Comparison of ENCODE assay signal across 10 mouse cellular contexts in genomic region chr2:152727795-152728510, GRCm38 (mm10). TPM values are rescaled to one million over a fixed set of nuclear protein-coding genes. Genes with fewer than 3 reads are reported as not detected.
DNase-seq lines count a peak whose midpoint lies in the region; ATAC-seq and TF ChIP-seq lines count a peak whose summit lies in the region.
"Had no signal": no experiment of that assay in that cellular context is flagged by ENCODE, and none has a peak within 500 bp of the region (broad histone marks: within the 10 kb centered on the region; RNA-seq: fewer than 3 reads in every experiment).

No protein-coding gene starts in this region.

- peaks cover 7% of the 10 kb centered on the region for H3K27me3 ChIP-seq in heart, embryonic 13.5 days (replicated peaks)
- H3K27me3 ChIP-seq: Patski had no signal

- no peak for ATAC-seq in heart, embryonic 13.5 days (ENCODE audit: extremely low read depth, insufficient number of reproducible peaks, low FRiP score, low TSS enrichment)
- ATAC-seq: Patski had no signal

- H3K9ac ChIP-seq in heart, embryonic 13.5 days, result 0 out of 2 replicates have a peak overlapping the region, but pooled peaks have one; percentile 25

- no peaks in the 10 kb centered on the region for H3K9me3 ChIP-seq in heart, embryonic 13.5 days

- DNase-seq in left cerebral cortex, adult 2 months (ENCODE audit: extremely low spot score in 1 of 2, low spot score in 2 of 2), result no peak
- no peak for DNase-seq in left cerebral cortex, adult 18-20 months (ENCODE audit: low spot score in 2 of 2)
- peak; percentile 68 for DNase-seq in kidney, postnatal 10 days
- DNase-seq in lung, postnatal 36 days, result peak; percentile 85
- DNase-seq in cerebellum, adult 11-12 months, result no peak
- DNase-seq in spleen, adult 18-20 months, result no peak
- DNase-seq in B cell, adult 2 months, result no peak

- TF ChIP-seq CTCF in left cerebral cortex, adult 2 months (IDR thresholded peaks at IDR 0.05), result no peak

- WGBS in heart, embryonic 13.5 days, result 77% methylated on average over 14 of the region's 14 CpGs

- H3K27ac ChIP-seq in left cerebral cortex, adult 2 months, result peak overlapping the region; percentile 67
- H3K27ac ChIP-seq in heart, embryonic 13.5 days (replicated peaks), result peak overlapping the region; percentile 86
- H3K27ac ChIP-seq: macrophage had no signal

- no peak overlapping the region for H3K4me3 ChIP-seq in left cerebral cortex, adult 2 months
- no peak overlapping the region for H3K4me3 ChIP-seq in heart, embryonic 13.5 days

- no peaks in the 10 kb centered on the region for H3K36me3 ChIP-seq in heart, embryonic 13.5 days

- H3K4me1 ChIP-seq in heart, embryonic 13.5 days, result peaks cover 63% of the 10 kb centered on the region

- no peak overlapping the region for H3K4me2 ChIP-seq in heart, embryonic 13.5 days

- intact Hi-C loops in left cerebral cortex, adult 2 months (cut with DNase I), result no loop called here

RNA-seq across cellular contexts. Expression of gene Id1, which starts 8.1 kb away (rescaled TPM):
- total RNA-seq in left cerebral cortex, adult 2 months (2021), result 10 to 100 TPM; 22.4 to 24.2 TPM
- total RNA-seq in left cerebral cortex, adult 18-20 months (2021), result 10 to 100 TPM; 20.6 to 27.2 TPM
- 56.7 and 58.8 TPM in 2 replicates for polyA plus RNA-seq in heart, embryonic 13.5 days (2015; fragmentation: Nextera tagmentation; extraction: Ambion mirVana)

RNA-seq across cellular contexts. Expression of gene Cox4i2, which starts 26.0 kb away (rescaled TPM):
- total RNA-seq in left cerebral cortex, adult 2 months (2021), result 1 to 10 TPM; 1.7 to 1.9 TPM
- total RNA-seq in left cerebral cortex, adult 18-20 months (2021), result 1 to 10 TPM; 2.7 to 2.8 TPM
- polyA plus RNA-seq in heart, embryonic 13.5 days (2015; fragmentation: Nextera tagmentation; extraction: Ambion mirVana), result 11.8 and 13.4 TPM in 2 replicates
- polyA plus RNA-seq: macrophage had no signal

RNA-seq across cellular contexts. Expression of gene Mcts2, which starts 41.1 kb away (rescaled TPM):
- total RNA-seq in left cerebral cortex, adult 2 months (2021), result 10 to 100 TPM; 17.6 to 19.8 TPM
- total RNA-seq in left cerebral cortex, adult 18-20 months (2021), result 10 to 100 TPM; 14.1 to 17.5 TPM
- 23.0 and 25.3 TPM in 2 replicates for polyA plus RNA-seq in heart, embryonic 13.5 days (2015; fragmentation: Nextera tagmentation; extraction: Ambion mirVana)

RNA-seq across cellular contexts. Expression of gene H13, which starts 58.7 kb away (rescaled TPM):
- total RNA-seq in left cerebral cortex, adult 2 months (2021), result 10 to 100 TPM; 77.2 to 82.2 TPM
- total RNA-seq in left cerebral cortex, adult 18-20 months (2021), result 10 to 100 TPM; 73.4 to 79.2 TPM
- 81.9 and 84.7 TPM in 2 replicates for polyA plus RNA-seq in heart, embryonic 13.5 days (2015; fragmentation: Nextera tagmentation; extraction: Ambion mirVana)

Comparison
In these comparisons a context has a peak if more than half of its experiments do, and no peak if none do; other contexts are left out.
1. DNase-seq: peak in kidney, postnatal 10 days (single experiment) and lung, postnatal 36 days (single experiment); none in left cerebral cortex, adult 2 months (0 of 2), left cerebral cortex, adult 18-20 months (0 of 2), cerebellum, adult 11-12 months (single experiment), spleen, adult 18-20 months (0 of 2) and B cell, adult 2 months (0 of 2).